ENCODE assay signal across 8 mouse cellular contexts in genomic region chr7:90146321-90146720, GRCm38 (mm10). TPM values are rescaled to one million over a fixed set of nuclear protein-coding genes. Genes with fewer than 3 reads are reported as not detected.
A peak's percentile ranks its signal among the peaks of the same experiment; 100 is the strongest.
DNase-seq lines count a peak whose midpoint lies in the region; ATAC-seq and TF ChIP-seq lines count a peak whose summit lies in the region.

No protein-coding gene starts in this region.

- peak; percentile 89 for ATAC-seq in erythroblast, adult 5-6 weeks (replicated peaks; ENCODE audit: low FRiP score, poor library complexity, severe bottlenecking)
- peak; percentile 87 for ATAC-seq in liver, embryonic 14.5 days (ENCODE audit: insufficient read depth)

- H3K9me3 ChIP-seq in liver, embryonic 14.5 days (ENCODE audit: control insufficient read depth, low read length): no peaks in the 10 kb centered on the region

- no peak for TF ChIP-seq CTCF in liver, embryonic 14.5 days (IDR thresholded peaks at IDR 0.05; ENCODE audit: low read depth)

- H3K4me1 ChIP-seq in liver, embryonic 14.5 days (replicated peaks; ENCODE audit: control insufficient read depth in 2 of 2, insufficient read depth in 2 of 2, low read length in 1 of 2): peaks cover 54 to 62% of the 10 kb centered on the region in 2 experiments

- peak overlapping the region; percentile 73 for H3K9ac ChIP-seq in liver, embryonic 14.5 days (replicated peaks)

- H3K27ac ChIP-seq in liver, embryonic 14.5 days: peak overlapping the region; percentile 97

- 3% methylated on average over 1 of the region's 1 CpGs for WGBS in liver, embryonic 14.5 days (ENCODE audit: insufficient replicate concordance)

- H3K4me2 ChIP-seq in liver, embryonic 14.5 days (ENCODE audit: low read depth): peak overlapping the region; percentile 83

- TF ChIP-seq EP300 in liver, embryonic 14.5 days (IDR thresholded peaks at IDR 0.05; ENCODE audit: low read depth): peak; percentile 78

- peaks cover 20% of the 10 kb centered on the region for H3K36me3 ChIP-seq in liver, embryonic 14.5 days (replicated peaks; ENCODE audit: control insufficient read depth, insufficient read depth, low read depth)

- DNase-seq in embryo, embryonic 11 days: peak; percentile 3
- no peak for DNase-seq in embryo, embryonic 10.5 days (ENCODE audit: low spot score)
- DNase-seq in 416B (ENCODE audit: low read depth): peak; percentile 82
- DNase-seq in liver, embryonic 14.5 days (ENCODE audit: low read depth in 3 of 3, low spot score in 3 of 3): peak; percentile 73 to 83 (median 81)
- DNase-seq in left cerebral cortex, adult 11 months (ENCODE audit: low spot score): no peak
- no peak for DNase-seq in urinary bladder, adult 18-20 months (ENCODE audit: low spot score in 2 of 2)
- no peak for DNase-seq in layer of hippocampus, postnatal 14 days (ENCODE audit: low spot score in 2 of 2)

- no peaks in the 10 kb centered on the region for H3K27me3 ChIP-seq in liver, embryonic 14.5 days (ENCODE audit: control insufficient read depth, insufficient read depth, low read length)

- H3K4me3 ChIP-seq in liver, embryonic 14.5 days (ENCODE audit: insufficient read depth in 1 of 2, low read depth in 2 of 2, low read length in 2 of 2): peak overlapping the region; percentile 38 to 41; a peak in 3 of 4 replicates

RNA-seq across cellular contexts. Expression of gene Picalm, which starts 16.3 kb away (rescaled TPM):
- 800 and 869 TPM in 2 replicates for total RNA-seq in erythroblast, adult 5-6 weeks (2015; ENCODE audit: low replicate concordance)
- total RNA-seq in erythroblast, adult 5-6 weeks (2017; ENCODE audit: low replicate concordance): 1,037 and 1,102 TPM in 2 replicates
- 97.1 and 138 TPM in 2 replicates for polyA plus RNA-seq in liver, embryonic 14.5 days (2012; rRNA removed)
- 61.5 and 63.2 TPM in 2 replicates for polyA plus RNA-seq in liver, embryonic 14.5 days (2014; fragmentation: Nextera tagmentation; extraction: Ambion mirVana)
- 100 to 1,000 TPM; 166 to 172 TPM for total RNA-seq in layer of hippocampus, postnatal 14 days (2021)

Comparison
In these comparisons a context has a peak if more than half of its experiments do, and no peak if none do; other contexts are left out.
1. DNase-seq: peak in embryo, embryonic 11 days (single experiment), 416B (single experiment) and liver, embryonic 14.5 days (3 of 3); none in embryo, embryonic 10.5 days (single experiment), left cerebral cortex, adult 11 months (single experiment), urinary bladder, adult 18-20 months (0 of 2) and layer of hippocampus, postnatal 14 days (0 of 2).
2. RNA of gene Picalm, which starts 16.3 kb away (total RNA-seq): 800 to 1,102 TPM in erythroblast, adult 5-6 weeks; 166 to 172 TPM in layer of hippocampus, postnatal 14 days; every median in the first group is over 4 times any median in the second.